Mouse (Mus musculus): ENCODE measurements at regions not wholly inside any gene's neighbourhood (a gene's known extent, or its start where the extent isn't known, plus 50 kb on each side); places are given as distances from the start of the nearest gene placed in this dataset.

- DNase-seq (ENCODE audit: low spot score), result no peak
These were observed 82.4 kb upstream of the Unc93a2 start for GRCm38 (mm10) chr17:7467638-7468037.

DNA sequence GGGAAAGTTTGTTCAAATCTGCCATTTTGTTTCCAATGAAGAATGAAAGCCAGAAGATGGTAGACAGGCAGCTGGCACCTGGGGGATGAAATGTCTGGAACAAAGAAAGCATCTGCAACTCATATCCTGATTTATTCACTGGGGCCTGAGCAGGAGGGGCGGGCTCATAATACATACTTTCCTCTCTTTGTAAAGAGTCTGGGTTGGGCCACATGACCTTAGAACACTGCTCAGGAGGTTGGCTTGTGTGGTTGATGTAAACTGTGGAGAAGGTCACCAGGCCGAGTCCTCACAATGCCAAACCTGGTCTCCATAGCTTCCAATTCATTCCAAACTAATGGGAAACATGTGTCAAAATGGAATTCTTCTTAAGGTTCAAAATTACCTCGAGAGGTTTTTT is 79.6 kb upstream of the Unc93a2 start:
- DNase-seq (ENCODE audit: low spot score), result no peak

GRCm38 (mm10) chr17:7461164-7461563 is 75.9 kb upstream of the Unc93a2 start:
- no peak for DNase-seq (ENCODE audit: low spot score)

- no peak for DNase-seq (ENCODE audit: low spot score)
These were observed 71.7 kb upstream of the Unc93a2 start for GRCm38 (mm10) chr17:7456939-7457338.

GRCm38 (mm10) chr17:7443822-7444221 is 58.6 kb upstream of the Unc93a2 start:
- peak; percentile 26 for DNase-seq (ENCODE audit: low spot score)

- DNase-seq (ENCODE audit: low spot score), result no peak
These were observed 49.8 kb upstream of the Unc93a2 start for GRCm38 (mm10) chr17:7435075-7435474.

Measured in lung, postnatal 25 days (tissue).